Mouse (Mus musculus) right cerebral cortex, adult 18-20 months (tissue): ENCODE data around the gene Ryk.

ENCODE experiments used
- DNase-seq: peaks from one replicate; pipeline ENCODE4 v3.0.0; 2022; ENCODE audit warnings: mixed read lengths

Ryk gene

GRCm38 (mm10) chr9:102955866-102956265 lies 121.1 kb downstream of the Ryk start:
- no peak for DNase-seq
